Mouse (Mus musculus) frontal cortex, postnatal 25 days (tissue): Measurements from ENCODE around the gene Eno3.
A peak's percentile ranks its signal among the peaks of the same experiment; 100 is the strongest.

ENCODE experiments used
- DNase-seq, 2 experiments: peaks; one replicate each; pipeline ENCODE4 v3.0.0; 2022; ENCODE audit warnings: low spot score in 2 of 2

Eno3 gene

DNA sequence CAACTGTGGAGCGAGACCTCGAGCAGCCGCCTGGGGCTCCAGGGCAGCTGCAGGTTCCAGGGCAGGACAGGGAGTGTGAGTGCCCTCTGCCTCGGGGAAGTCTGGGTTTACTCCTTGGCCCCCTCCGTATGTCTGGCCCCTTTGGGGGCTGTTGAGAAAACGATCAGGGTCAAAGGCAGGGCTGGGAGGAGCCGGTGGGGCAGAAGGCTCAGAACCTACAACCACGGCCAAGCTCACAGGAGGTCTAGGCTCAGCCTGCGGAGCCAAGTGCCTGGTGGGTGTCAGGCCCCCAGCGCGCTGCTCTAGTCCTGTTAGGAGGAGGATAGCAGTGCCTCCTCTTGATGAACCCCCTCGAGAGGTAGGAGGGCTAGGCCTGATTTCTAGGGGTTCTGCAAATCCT, 24.2 kb downstream of the Eno3 start:
- DNase-seq = no peak

DNA sequence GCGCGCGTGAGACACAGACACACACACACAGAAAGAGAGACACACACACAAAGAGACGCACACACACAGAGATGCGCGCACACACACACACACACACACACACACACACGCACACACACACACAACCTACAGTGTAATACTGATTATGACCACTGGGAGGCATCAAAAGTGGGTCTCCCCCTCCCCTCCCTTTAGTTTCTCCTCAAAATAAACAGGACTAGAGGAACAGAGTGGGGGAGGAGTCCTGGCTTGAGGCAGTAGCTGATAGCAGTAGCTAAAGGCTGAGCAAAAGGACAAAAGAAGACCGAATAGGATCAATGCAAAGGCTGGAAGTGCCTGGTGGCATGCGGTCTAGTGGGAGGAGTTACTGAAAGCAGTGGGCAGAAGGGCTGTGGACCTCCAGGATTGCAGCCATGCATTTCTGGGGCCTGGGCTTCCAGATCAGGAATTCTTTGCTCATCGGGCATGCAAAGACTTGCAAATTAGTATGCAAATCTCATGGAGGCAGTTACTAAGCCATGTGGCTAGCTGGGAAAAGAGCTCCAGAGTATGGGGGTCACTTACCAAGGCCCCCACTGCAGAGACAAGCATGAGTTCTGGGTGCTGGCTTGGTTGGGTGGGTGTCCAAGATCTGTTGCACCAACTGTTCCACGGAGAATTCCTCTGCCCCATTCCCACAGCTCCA, 25.0 kb downstream of the Eno3 start:
- DNase-seq = no peak

DNA sequence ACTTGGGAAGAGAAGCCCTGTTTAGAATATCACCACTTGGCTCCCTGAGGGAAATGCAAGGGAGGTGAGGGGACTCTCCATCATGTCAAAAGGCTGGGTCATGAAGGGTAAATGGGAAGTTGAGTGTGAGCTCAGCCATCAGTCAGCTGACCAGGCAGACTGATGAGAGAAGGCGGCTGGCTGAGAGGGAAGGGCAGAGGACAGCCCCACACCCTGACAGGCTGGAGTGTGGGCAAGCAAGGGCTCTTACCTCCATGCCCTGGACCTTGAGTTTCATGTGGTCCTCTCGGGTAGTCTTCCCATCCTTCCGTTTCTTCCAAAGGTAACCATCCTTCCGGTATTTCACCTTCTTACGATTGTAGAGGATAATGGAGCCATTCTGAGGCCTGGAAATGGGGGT, 26.6 kb downstream of the Eno3 start:
- DNase-seq = no peak

DNA sequence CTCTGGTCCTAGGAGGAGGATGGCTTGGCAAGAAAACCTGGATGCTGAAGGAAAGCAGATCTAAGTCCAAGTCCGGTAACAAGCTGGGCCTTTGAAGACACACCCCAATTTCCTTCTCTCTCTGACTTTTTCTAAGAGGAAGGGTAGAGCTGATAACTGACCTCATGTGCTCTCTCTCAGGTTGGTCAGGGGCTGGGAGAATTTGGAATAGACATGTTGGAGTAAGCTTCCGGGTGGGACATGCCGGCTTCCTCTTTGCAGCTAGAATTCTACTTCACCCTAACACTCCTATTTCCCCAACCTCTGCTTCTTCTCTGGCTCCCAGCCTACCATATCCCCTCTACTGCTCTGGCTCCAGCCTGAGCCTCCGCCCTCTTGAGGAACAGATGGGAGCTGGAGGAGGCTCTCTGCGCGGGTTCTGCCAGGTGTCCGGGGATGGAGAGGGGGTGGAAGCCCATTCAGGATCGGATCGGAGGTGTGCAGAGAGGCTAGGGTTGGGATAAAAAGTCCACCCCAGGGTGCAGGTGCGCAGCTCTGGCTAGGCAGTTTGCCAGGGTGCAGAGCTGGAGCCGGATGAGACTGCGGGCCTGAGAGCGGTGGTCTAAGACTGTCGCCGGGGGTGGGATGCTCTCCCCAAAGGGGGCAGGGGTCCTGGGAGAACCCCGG, 30.0 kb downstream of the Eno3 start:
- peak in 1 of 2 experiments; percentile 51 for DNase-seq

DNA sequence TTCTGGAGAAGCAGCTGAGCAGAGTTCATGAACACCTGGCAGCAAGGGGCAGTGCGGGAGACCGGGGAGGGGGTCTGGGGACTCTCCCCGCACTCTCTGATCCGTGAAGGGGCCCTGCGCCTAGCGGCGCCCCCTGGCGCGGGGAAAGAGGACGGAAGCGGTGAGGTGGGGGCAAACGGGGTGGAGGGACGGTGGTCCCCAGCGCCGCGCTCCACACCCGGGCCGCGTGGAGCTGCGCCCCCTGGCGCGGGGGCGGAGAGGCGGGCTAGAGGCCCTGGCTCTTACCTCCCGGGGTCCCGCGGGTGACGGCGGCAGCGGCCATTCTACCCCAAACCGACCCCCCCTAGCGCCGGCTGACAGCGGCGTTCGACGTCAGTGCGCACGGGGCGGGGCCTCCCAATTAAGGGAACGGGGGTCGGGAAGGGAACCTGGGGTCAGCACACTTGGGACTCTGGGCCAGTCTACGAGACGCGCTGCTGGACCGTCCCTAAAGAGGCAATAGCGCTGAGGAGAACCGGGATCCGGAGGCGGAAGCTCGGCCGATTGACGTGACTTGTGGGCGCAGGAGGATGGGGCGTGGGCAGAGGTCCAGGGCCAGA, 30.7 kb downstream of the Eno3 start, which contains the start of gene Camta2:
Camta2 (minus strand) TSS at position 505 of the 599 bp plus-strand sequence.
- peak; percentile 74 to 84 for DNase-seq

DNA sequence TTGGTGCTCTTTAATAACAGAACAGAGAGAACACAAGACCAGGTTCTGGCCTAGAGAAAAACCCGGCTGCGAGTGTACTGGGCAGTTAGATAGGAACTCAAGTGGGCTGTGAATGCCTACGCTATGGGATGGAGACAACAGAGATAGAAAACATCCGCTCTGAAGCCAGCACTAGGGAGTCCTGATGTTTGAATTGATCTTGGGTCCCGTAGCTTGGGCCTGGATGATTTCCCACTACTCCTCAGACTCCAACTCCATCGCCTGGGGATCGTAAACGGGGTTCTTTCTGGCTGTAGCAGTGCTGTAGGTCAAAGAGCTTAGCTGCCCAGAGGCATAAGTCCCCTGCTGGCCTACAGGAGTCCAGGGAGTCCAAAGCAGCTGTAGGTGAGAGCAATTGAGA, 31.4 kb downstream of the Eno3 start:
- no peak for DNase-seq

DNA sequence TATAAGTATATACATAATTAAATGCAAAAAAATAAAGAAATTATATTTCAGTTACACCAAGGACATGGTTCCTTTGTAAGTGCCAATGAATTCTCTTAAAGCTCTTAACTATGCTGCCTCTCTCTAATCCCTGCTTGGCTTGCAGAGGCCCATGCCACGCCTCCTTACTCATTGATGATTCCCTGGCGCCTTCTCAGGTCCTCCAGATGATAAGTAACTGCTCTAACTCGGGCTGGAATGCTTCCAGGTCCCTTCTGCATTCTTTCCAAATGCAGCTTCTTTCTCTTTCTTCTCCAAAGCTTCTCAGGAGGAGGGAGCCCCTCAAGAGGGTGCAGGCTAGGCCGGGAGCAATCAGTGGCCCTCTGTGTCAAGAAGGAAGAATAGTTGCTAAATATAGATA, 32.6 kb downstream of the Eno3 start:
- no peak for DNase-seq

DNA sequence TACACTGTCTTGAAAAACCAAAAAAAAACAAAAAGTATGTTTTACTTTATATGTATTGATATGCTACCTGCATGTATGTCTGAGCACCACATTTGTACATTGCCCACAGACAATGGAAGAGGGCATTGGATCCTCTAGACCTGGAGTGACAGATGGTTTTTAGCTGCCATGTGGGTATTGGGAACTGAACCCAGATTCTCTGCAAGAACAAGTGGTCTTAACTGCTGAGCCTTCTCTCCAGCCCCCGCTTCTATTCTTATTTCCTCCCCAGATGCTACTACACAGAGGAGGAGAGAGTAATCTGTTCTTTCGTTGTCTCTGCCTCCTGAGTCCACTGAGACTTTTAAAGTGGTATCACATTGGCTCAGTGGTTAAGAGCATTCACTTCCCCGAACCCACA, 36.5 kb downstream of the Eno3 start:
- DNase-seq = no peak

DNA sequence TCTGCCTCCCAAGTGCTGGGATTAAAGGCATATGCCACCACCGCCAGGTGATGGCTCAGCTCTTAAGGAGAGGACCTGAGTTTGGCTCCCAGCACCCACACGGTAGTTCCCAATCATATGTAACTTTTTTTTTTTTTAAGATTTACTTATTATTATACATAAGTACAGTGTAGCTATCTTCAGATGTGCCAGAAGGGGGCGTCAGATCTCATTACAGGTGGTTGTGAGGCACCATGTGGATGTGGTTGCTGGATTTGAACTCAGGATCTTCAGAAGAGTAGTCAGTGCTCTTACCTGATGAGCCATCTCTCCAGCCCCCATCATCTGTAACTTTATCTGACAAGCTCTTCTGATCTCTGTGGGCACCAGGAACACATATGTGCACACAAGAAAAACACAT, 40.4 kb downstream of the Eno3 start:
- DNase-seq = no peak

DNA sequence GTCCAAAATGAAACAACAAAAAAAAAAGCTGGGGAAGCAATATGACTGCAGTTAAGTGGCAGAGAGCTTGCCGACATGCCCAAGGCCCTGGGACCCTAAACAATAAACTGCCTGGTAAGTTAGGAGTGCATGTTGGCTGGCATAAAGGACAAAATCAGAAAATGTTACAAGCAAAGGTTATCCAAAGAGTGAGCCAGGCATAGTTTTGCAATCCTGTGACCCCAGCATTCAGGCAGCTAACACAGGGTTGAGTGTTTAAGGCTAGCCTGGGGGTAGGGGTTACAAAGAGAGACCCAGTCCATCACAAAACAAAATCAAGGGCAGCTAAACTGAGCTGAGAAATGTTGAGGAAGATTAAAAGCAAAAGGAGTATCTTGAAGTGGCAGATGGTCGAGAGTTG, 42.0 kb downstream of the Eno3 start:
- DNase-seq = no peak

DNA sequence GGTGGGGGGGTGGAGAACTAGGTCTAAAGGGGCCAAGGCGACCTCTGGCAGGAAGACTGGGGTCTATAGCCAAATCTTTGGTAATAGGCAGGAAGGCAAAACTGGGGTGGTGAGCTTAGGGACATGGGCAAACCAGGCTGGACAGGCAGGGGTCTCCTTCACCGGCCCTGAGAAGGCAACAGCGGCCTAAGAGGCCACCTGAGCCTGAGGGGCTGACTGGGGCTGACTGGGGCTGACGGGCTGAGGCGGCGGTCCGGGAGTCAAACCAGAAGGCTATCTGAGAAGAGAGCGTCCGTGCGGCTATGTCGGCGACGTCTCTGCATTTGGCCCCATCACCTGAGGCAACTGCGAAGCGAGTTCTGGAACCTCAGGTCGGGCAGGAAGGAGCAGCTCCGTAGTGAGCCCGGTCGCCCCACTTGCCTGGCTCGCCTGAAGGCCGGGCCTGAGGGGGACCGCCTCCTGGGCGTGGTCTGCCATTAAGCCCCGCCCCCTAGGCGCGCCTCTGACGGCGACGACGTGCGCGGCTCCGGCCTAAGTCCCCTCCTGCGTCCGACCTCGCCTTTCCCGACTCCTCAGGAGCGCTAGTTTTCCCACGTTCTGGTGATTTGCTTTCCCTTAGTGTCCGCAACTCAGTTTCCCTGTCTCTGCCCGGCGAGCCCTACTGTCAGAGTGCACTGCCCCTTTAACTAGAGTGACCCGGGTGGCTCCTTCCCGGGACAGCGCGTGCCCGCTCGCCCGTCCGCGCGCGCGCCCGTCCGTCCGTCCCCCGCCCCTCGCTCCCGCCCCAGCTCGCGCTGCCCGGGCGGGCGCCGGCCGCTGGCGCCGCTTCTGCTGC, 42.9 kb downstream of the Eno3 start, which contains the start of the genes Inca1 and Kif1c:
Inca1 (minus strand) TSS at position 434 of the 835 bp plus-strand sequence.
Kif1c (plus strand) TSS at position 827 of the 835 bp plus-strand sequence.
- peak; percentile 92 to 95 for DNase-seq

DNA sequence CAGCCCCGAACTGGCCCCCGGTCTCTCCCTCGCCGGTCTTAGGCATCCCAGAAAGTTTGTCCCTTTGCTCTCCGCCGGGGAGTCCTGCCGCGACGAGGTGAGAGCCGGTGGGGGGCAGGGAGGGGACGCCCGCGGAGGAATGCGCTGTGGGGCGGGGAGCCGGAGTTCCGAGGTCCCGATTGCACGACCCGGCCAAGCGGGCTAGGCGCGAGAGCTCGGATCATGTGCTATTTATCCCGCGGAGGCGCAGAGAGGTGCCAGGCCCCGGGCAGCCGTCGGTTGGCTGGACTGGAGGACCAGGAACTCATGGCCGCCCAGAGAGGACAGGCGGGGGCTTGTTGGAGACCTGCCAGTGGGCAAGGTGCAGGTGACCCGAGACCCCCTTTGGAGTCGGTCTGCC, 43.6 kb downstream of the Eno3 start:
- peak; percentile 32 to 42 for DNase-seq

DNA sequence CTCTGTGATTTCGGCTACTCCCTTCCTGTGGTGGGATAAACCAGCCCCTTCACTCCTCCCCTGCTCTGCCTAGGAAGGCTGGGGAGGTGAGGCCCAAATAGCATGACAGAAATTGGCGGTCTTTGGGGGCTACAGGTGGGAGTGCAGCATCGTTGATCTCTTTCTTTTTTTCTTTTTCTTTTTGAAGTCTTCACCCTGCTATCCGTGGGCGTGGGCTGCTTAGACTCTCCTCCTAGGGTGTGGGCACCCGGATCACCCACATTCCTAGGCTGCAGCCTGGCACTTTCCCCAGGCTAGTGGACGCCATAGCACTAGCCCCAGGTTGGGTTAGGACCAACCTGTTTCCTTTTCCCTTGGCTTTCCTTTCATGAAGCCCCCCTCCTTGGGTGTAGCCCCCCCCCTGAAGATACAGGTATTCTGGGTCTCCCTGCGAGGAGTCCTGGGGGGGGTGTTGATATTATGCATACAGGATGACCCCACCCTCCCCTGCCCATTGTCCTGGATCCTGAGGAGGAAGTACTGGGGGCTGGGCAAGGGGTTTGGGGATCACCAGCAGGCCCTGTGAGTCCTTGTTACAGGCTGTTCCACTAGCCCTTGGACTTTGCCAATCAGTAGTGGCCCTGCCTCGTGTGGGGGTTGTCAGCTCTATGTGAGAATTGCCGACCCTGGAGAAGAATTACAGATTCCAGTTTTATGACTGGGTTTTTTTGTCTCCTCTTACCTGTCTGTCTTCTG, 44.4 kb downstream of the Eno3 start:
- no peak for DNase-seq

DNA sequence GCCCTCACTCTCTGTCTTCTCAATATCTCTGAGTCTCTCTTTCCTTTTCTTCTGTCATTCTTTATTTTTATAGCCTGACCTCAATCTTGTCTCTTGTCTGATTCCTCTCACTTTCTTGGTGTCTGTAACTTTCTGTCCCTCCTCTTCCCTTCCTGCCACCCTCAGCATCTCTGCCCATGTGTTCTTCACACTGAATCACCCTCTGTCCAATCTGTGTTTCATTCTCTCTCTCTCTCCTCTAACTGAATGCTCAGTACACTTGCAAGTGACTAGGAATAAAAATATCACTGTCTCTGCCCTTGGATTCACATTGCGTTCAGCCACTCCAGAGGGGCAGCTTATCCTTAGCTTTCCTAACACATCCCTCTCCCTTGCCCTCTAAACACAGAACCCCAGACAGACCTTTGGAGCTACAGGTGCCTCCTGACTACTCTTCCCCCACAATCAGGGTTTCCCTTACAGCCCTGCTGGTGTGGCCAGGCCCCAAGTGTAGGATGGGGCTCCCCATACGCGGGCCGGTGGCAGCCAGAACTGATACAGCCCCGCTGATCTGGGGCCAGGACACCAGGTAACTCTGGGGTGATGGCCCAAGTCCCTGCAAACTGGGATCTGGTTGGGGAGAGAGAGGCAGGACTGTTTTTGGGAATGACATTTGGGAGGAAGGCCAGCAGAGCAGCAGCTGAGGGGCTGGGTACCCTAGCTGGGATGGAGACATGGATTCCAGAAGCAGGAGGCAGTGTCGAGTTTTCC, 45.2 kb downstream of the Eno3 start:
- no peak for DNase-seq

DNA sequence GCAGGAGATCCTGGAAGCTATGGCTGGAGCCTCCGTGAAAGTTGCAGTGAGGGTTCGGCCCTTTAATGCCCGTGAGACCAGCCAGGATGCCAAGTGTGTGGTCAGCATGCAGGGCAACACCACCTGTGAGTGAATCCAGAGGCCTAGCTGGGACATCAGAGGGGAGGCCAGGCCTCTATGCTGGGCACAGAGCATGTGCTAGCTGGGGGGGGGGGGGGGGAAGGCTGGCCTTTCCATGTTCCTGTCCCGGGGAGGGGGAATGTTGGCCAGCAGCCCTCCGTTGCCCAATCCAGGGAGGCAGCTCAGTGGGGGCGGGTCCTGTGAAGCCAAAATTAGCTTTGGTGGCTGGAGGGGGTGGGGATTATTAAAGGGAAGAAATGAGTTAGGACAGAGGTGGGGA, 45.8 kb downstream of the Eno3 start:
- no peak for DNase-seq

DNA sequence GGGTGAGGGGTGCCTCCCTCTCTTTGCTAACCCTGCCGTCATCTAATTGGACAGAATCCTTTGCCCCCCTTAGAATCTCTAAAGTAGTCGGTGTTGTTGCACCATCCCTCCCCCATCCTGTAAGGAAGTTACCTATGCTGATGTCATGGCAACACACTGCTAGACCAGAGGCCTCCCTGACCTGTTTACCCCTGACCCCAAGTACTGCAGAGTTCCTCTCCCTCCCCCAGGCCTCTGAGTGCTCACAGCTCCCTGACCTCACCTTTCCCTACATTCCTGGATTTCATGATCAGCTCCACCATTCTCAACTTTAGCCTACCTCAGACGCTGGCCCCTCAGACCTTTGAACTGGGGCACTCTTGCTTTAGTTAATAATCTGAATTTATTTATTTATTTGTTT, 49.1 kb downstream of the Eno3 start:
- no peak for DNase-seq

DNA sequence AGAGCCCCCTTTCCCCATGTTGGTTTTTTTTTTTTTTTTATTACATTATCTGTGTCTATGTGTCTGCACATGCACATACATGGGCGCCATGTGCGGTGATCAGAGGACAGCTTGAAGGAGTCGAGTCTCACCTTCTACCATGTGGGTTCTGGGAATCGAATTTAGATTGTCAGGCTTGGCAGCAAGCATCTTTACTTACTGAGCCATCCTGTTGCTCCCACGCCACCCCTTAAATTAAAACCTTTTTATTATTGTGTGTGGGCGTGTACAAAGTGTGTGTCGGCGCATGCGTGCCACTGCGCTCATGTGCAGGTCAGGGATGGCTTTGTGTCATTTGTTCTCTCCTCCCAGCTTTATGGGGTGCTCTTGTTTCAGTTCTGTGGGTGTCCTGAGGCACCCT, 54.0 kb downstream of the Eno3 start:
- no peak for DNase-seq
